Mouse (Mus musculus) v-Abl transformed pro-B cells (cell line): ENCODE results near the gene Vmn1r13.
"Not testable (repeated sequence)": the region's sequence is repeated elsewhere in the genome, so short reads cannot be mapped to it uniquely, and the experiment has no call there.

ENCODE experiments used
- in situ Hi-C, 2 experiments: fragments of 400-800 bp; cut with MboI; formaldehyde crosslinking; loops; one replicate each; pipeline ENCODE4 v1.15.1; 2025; ENCODE audit not compliant: unreplicated experiment in 2 of 2

Gene Vmn1r13

DNA sequence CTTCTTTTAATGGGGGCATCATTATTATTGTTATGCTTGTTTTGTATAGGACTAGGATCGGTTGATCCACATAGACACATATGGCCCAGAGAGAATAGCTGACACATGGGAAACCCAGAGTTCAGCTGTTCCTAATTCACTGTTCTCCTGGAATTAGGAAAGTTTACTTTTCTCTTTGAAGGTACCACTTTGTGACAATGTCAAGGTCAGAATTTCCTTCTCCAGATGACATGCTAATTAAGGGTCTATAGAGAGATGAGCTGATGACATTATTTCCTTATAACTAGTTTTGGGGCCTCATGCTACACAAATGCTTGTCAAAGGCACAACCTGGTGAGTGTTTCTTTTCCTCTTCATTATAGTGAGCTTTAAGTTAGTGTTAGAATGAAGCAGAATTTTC is at the start of gene Vmn1r13:
Gene Vmn1r13 (plus strand): TSS at position 301 of the 400 bp plus-strand sequence.
- in situ Hi-C loops, result not testable (repeated sequence)

DNA sequence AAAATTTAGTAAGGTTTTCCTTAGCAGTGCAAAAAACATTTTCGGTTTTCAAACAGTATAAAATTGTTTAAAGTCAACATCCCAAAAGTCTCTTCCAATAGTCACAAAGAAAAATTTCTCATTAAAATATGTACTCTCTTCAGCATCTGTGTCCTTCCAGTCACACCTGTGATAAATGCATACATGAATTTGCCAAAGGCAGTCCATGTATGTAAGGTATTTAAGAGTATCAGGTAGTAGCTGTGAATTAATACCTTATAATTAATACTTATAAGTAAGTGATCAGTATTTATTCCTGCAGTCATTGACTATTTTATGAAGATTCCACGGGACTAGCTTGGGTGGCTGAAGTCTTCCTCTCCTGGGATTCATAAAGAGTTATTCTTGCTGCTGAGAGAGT is 46.5 kb upstream of the Vmn1r13 start, which contains the start of gene Vmn1r12:
Gene Vmn1r12 (plus strand): TSS at position 301 of the 400 bp plus-strand sequence.
- in situ Hi-C loops, result loop anchor here in 1 of 2 experiments (25.0 kb wide), 1 partner anchor 406 kb away; no protein-coding TSS in a partner anchor

DNA sequence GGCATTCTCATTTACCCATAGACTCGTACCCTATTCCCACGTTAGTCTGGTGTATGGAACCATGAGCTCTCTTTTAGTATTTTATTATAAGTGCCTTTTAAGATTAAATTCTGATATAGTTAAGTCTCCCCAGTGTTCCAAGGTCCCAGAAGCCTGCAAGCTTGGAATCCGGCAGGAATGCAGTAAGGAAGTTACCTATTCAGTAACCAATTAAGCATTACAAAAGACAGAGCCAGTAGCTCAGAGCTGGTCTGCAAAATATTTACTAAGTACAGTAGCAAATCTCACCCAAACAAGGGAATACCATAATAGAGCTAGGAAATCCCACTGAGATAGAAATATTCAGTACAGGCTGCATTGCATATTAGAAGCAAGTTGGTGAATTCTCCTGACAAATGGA is 13.1 kb upstream of the Vmn1r13 start:
- in situ Hi-C loops, result not testable (repeated sequence)

DNA sequence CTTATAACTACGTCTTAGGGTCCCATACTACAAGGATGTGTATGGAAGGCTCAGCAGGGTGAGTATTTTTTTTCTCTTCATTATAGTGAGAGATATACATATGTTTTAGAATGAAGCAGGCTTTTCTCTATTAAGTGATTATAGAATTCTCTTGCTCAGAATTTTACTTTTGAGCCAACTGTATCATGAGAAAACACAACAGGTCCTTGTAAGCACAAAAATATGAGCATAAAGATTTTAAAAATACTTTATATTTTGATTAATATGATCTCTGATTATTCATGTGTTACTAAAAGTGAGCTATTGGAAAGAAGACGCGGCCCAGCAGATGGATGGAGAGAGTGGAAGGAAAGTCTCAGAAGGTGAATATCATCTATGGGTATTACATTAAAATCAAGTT is 28.3 kb downstream of the Vmn1r13 start, which contains the start of gene Vmn1r14:
Gene Vmn1r14 (plus strand): TSS at position 301 of the 400 bp plus-strand sequence.
- in situ Hi-C loops, result no loop called here

DNA sequence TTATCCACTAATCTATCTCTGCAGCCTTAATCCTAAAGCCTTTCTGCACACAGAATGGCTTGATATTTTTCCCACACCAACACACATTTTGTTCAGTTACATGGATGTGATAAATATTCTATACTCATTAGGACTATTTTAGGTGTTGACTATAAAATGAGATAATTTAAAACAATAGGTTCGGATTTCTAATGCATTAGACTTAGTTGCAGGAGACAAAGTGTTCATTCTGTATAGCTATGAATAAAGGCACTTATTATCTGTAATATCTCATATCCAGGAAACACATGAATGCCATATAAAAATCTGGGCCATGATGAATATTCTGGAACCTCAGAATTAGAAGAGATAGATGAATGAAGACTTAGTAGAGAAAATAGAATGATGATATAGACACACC is 54.6 kb downstream of the Vmn1r13 start, which contains the start of gene Vmn1r15:
Gene Vmn1r15 (plus strand): TSS at position 301 of the 400 bp plus-strand sequence.
- in situ Hi-C loops, result no loop called here

DNA sequence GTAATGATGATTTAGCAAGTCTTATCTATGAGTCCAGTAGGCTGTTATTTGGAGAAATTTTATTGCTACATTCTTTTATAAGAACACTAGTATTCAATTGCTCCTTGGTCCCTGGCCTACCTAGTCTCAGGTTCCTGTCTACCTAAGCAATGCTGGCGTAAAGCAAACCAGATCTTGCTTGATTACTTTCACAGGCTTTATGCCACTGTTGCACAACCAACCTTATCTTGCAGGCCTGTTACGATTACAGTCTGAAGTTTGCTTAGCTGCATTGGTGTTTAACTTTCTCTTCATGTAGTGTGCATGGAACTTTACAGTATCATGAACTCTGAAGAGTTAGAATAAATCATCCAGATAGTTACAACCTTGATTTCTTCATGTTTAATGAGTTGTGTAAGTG is 57.9 kb downstream of the Vmn1r13 start:
- in situ Hi-C loops, result no loop called here
